Comparison of ENCODE assay signal across 10 mouse cellular contexts in the genomic region with DNA sequence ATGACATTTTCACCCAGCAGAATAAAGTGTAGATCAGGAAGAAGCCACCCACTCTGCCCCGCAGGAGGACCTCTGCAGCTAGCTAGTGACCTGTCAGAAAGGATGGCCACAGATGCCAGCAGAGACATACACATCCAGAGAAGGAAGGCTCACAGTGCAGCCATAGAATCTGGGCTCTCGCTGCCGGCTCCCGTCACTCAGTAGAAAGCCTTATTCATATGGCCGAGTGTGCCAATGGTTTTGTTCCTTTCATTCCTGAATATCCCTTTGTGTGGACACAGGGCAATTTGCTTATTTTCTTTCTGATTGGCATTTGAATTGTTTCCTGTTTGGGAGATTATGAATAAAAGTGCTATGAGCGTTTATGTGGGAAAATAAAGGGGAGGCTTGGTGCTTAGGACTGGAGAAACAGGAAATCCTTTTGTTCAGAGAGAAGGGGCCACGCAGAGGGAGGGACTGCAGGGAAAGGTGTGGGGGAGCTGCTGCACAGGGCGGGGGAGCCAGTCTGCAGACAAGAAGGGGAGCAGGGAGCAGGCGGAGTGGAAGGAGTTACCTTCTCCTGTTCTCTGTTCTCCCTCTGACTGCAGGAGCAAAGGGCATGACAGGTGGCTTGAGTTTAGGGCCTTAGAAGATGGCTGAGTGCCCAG. TPM values are rescaled to one million over a fixed set of nuclear protein-coding genes. Genes with fewer than 3 reads are reported as not detected.
DNase-seq lines count a peak whose midpoint lies in the region; ATAC-seq and TF ChIP-seq lines count a peak whose summit lies in the region.
"Had no signal": no experiment of that assay in that cellular context is flagged by ENCODE, and none has a peak within 500 bp of the region (broad histone marks: within the 10 kb centered on the region; RNA-seq: fewer than 3 reads in every experiment).

No protein-coding gene starts in this region.

- no peak overlapping the region; the same call in 1 of the 2 replicates for H3K9ac ChIP-seq in kidney, embryonic 16.5 days (replicated peaks; ENCODE audit: low read length)
- H3K9ac ChIP-seq in embryonic facial prominence, embryonic 11.5 days (replicated peaks; ENCODE audit: low read length), result no peak overlapping the region
- peak overlapping the region; percentile 29; the same call in 1 of the 2 replicates for H3K9ac ChIP-seq in forebrain, embryonic 11.5 days (ENCODE audit: low read length)
- H3K9ac ChIP-seq in midbrain, embryonic 13.5 days (replicated peaks), result no peak overlapping the region

- no peak overlapping the region for H3K4me2 ChIP-seq in kidney, embryonic 16.5 days (replicated peaks; ENCODE audit: low read depth, low read length)
- no peak overlapping the region for H3K4me2 ChIP-seq in embryonic facial prominence, embryonic 11.5 days (ENCODE audit: low read depth, low read length)
- H3K4me2 ChIP-seq in forebrain, embryonic 11.5 days (ENCODE audit: low read depth, low read length, severe bottlenecking), result no peak overlapping the region
- no peak overlapping the region for H3K4me2 ChIP-seq in midbrain, embryonic 13.5 days (replicated peaks)

- H3K9me3 ChIP-seq in kidney, embryonic 16.5 days (ENCODE audit: low read length), result no peaks in the 10 kb centered on the region
- no peaks in the 10 kb centered on the region for H3K9me3 ChIP-seq in embryonic facial prominence, embryonic 11.5 days (replicated peaks; ENCODE audit: control insufficient read depth, low read length)
- no peaks in the 10 kb centered on the region for H3K9me3 ChIP-seq in forebrain, embryonic 11.5 days (ENCODE audit: control insufficient read depth, low read length)
- H3K9me3 ChIP-seq in midbrain, embryonic 13.5 days, result no peaks in the 10 kb centered on the region

- peaks cover 23% of the 10 kb centered on the region for H3K36me3 ChIP-seq in kidney, embryonic 16.5 days (ENCODE audit: insufficient read depth, low read length)
- no peaks in the 10 kb centered on the region; the same call in 1 of the 2 replicates for H3K36me3 ChIP-seq in embryonic facial prominence, embryonic 11.5 days (replicated peaks; ENCODE audit: control insufficient read depth, insufficient read depth, low read depth, low read length)
- no peaks in the 10 kb centered on the region; the same call in 1 of the 2 replicates for H3K36me3 ChIP-seq in forebrain, embryonic 11.5 days (ENCODE audit: control insufficient read depth, insufficient read depth, low read length)
- peaks cover 61% of the 10 kb centered on the region for H3K36me3 ChIP-seq in midbrain, embryonic 13.5 days
- H3K36me3 ChIP-seq in thymus, adult 2 months (ENCODE audit: control insufficient read depth, insufficient read depth, low read length), result peaks cover 15% of the 10 kb centered on the region

- no peak for TF ChIP-seq CTCF in thymus, adult 2 months (IDR thresholded peaks at IDR 0.05; ENCODE audit: borderline replicate concordance, control insufficient read depth, extremely low read depth, insufficient read depth, low read length, poor library complexity)

- no peak overlapping the region for H3K4me3 ChIP-seq in kidney, embryonic 16.5 days (ENCODE audit: low read length)
- no peak overlapping the region for H3K4me3 ChIP-seq in embryonic facial prominence, embryonic 11.5 days (ENCODE audit: low read depth, low read length)
- no peak overlapping the region for H3K4me3 ChIP-seq in forebrain, embryonic 11.5 days (ENCODE audit: low read depth, low read length)
- no peak overlapping the region for H3K4me3 ChIP-seq in midbrain, embryonic 13.5 days (replicated peaks)
- H3K4me3 ChIP-seq in thymus, adult 2 months (ENCODE audit: control insufficient read depth, insufficient read depth, low read length), result no peak overlapping the region

- H3K27ac ChIP-seq in kidney, embryonic 16.5 days (ENCODE audit: low read length), result peak overlapping the region; percentile 69
- no peak overlapping the region for H3K27ac ChIP-seq in embryonic facial prominence, embryonic 11.5 days (replicated peaks; ENCODE audit: low read depth, low read length)
- peak overlapping the region; percentile 31 for H3K27ac ChIP-seq in forebrain, embryonic 11.5 days (ENCODE audit: low read depth, low read length)
- peak overlapping the region; percentile 74 for H3K27ac ChIP-seq in midbrain, embryonic 13.5 days
- H3K27ac ChIP-seq in thymus, adult 2 months (ENCODE audit: control insufficient read depth, insufficient read depth, low read length), result no peak overlapping the region

- 41% methylated on average over 9 of the region's 9 CpGs for WGBS in kidney, embryonic 16.5 days
- WGBS in embryonic facial prominence, embryonic 11.5 days, result 37% methylated on average over 9 of the region's 9 CpGs
- WGBS in forebrain, embryonic 11.5 days, result 26% methylated on average over 9 of the region's 9 CpGs
- WGBS in midbrain, embryonic 13.5 days, result 34% methylated on average over 9 of the region's 9 CpGs
- 81% methylated on average over 9 of the region's 9 CpGs for WGBS in thymus, adult 2 months

- ATAC-seq in kidney, embryonic 16.5 days (ENCODE audit: low FRiP score, low TSS enrichment), result no peak
- ATAC-seq in embryonic facial prominence, embryonic 11.5 days (replicated peaks; ENCODE audit: insufficient number of reproducible peaks, low FRiP score, low TSS enrichment, low read depth), result no peak
- ATAC-seq in forebrain, embryonic 11.5 days (replicated peaks; ENCODE audit: low FRiP score), result 0 out of 2 replicates have a peak, but pooled peaks have one; percentile 18
- ATAC-seq in midbrain, embryonic 13.5 days, result peak; percentile 51; the same call in 1 of the 2 replicates
- ATAC-seq: activated CD4-positive, CD25-positive, alpha-beta regulatory T cell, adult 4 months had no signal

- no peak for TF ChIP-seq POLR2A in thymus, adult 2 months (IDR thresholded peaks at IDR 0.05; ENCODE audit: control insufficient read depth, extremely low read depth, insufficient read depth, low read length, poor library complexity)

- no peak for DNase-seq in kidney, adult 8-10 months
- peak; percentile 13 for DNase-seq in embryonic facial prominence, embryonic 11.5 days (ENCODE audit: low spot score)
- DNase-seq in forebrain, embryonic 11.5 days (ENCODE audit: low spot score), result no peak
- no peak for DNase-seq in right cerebral cortex, postnatal 4 days
- DNase-seq in thymus, adult 2 months, result no peak
- no peak for DNase-seq in urinary bladder, postnatal 25 days (ENCODE audit: low spot score)
- DNase-seq: cerebellum, adult 11-12 months had no signal

- no peaks in the 10 kb centered on the region for H3K27me3 ChIP-seq in kidney, embryonic 16.5 days (ENCODE audit: insufficient read depth, low read length)
- no peaks in the 10 kb centered on the region for H3K27me3 ChIP-seq in embryonic facial prominence, embryonic 11.5 days (ENCODE audit: control insufficient read depth, insufficient read depth, low read length)
- no peaks in the 10 kb centered on the region for H3K27me3 ChIP-seq in forebrain, embryonic 11.5 days (ENCODE audit: control insufficient read depth, insufficient read depth, low read length)
- no peaks in the 10 kb centered on the region for H3K27me3 ChIP-seq in midbrain, embryonic 13.5 days
- H3K27me3 ChIP-seq in thymus, adult 2 months (ENCODE audit: control insufficient read depth, insufficient read depth, low read length), result no peaks in the 10 kb centered on the region

- no peaks in the 10 kb centered on the region for H3K4me1 ChIP-seq in kidney, embryonic 16.5 days (ENCODE audit: insufficient read depth, low read length)
- no peaks in the 10 kb centered on the region for H3K4me1 ChIP-seq in embryonic facial prominence, embryonic 11.5 days (ENCODE audit: control insufficient read depth, insufficient read depth, low read length)
- H3K4me1 ChIP-seq in forebrain, embryonic 11.5 days (replicated peaks; ENCODE audit: control insufficient read depth, insufficient read depth, low read length), result peaks cover 4% of the 10 kb centered on the region; the same call in 1 of the 2 replicates
- peaks cover 8% of the 10 kb centered on the region for H3K4me1 ChIP-seq in midbrain, embryonic 13.5 days (replicated peaks)
- H3K4me1 ChIP-seq in thymus, adult 2 months (replicated peaks; ENCODE audit: control insufficient read depth, insufficient read depth, low read length), result no peaks in the 10 kb centered on the region

RNA-seq across cellular contexts. Expression of gene Osbpl7, which starts 13.0 kb away (rescaled TPM):
- 10.2 and 10.4 TPM in 2 replicates for polyA plus RNA-seq in kidney, embryonic 16.5 days (2015; fragmentation: Nextera tagmentation; extraction: Ambion mirVana)
- polyA plus RNA-seq in embryonic facial prominence, embryonic 11.5 days (2014; fragmentation: Nextera tagmentation; extraction: Ambion mirVana), result 4.3 and 5.8 TPM in 2 replicates
- polyA plus RNA-seq in forebrain, embryonic 11.5 days (2014; fragmentation: Nextera tagmentation; extraction: Ambion mirVana), result 6.7 and 7.7 TPM in 2 replicates
- polyA plus RNA-seq in midbrain, embryonic 13.5 days (2015; fragmentation: Nextera tagmentation; extraction: Ambion mirVana), result 11.3 and 11.8 TPM in 2 replicates
- 36.7 and 37.7 TPM in 2 replicates for polyA plus RNA-seq in thymus, adult 2 months (2012; rRNA removed)

RNA-seq across cellular contexts. Expression of gene Mrpl10, which starts 22.0 kb away (rescaled TPM):
- polyA plus RNA-seq in kidney, embryonic 16.5 days (2015; fragmentation: Nextera tagmentation; extraction: Ambion mirVana), result 92.9 and 98.8 TPM in 2 replicates
- 85.7 and 91.2 TPM in 2 replicates for polyA plus RNA-seq in embryonic facial prominence, embryonic 11.5 days (2014; fragmentation: Nextera tagmentation; extraction: Ambion mirVana)
- 76.4 and 76.6 TPM in 2 replicates for polyA plus RNA-seq in forebrain, embryonic 11.5 days (2014; fragmentation: Nextera tagmentation; extraction: Ambion mirVana)
- 58.2 and 62.0 TPM in 2 replicates for polyA plus RNA-seq in midbrain, embryonic 13.5 days (2015; fragmentation: Nextera tagmentation; extraction: Ambion mirVana)
- polyA plus RNA-seq in thymus, adult 2 months (2012; rRNA removed), result 90.1 and 95.4 TPM in 2 replicates

RNA-seq across cellular contexts. Expression of gene Lrrc46, which starts 22.2 kb away (rescaled TPM):
- 1.3 and 1.5 TPM in 2 replicates for polyA plus RNA-seq in kidney, embryonic 16.5 days (2015; fragmentation: Nextera tagmentation; extraction: Ambion mirVana)
- polyA plus RNA-seq in embryonic facial prominence, embryonic 11.5 days (2014; fragmentation: Nextera tagmentation; extraction: Ambion mirVana), result 1.1 and 1.3 TPM in 2 replicates
- 3.8 and 4.2 TPM in 2 replicates for polyA plus RNA-seq in forebrain, embryonic 11.5 days (2014; fragmentation: Nextera tagmentation; extraction: Ambion mirVana)
- polyA plus RNA-seq in midbrain, embryonic 13.5 days (2015; fragmentation: Nextera tagmentation; extraction: Ambion mirVana), result 2.5 and 3.2 TPM in 2 replicates
- 0.46 and 0.58 TPM in 2 replicates for polyA plus RNA-seq in thymus, adult 2 months (2012; rRNA removed)
- polyA plus RNA-seq: activated CD4-positive, CD25-positive, alpha-beta regulatory T cell, adult 4 months had no signal

RNA-seq across cellular contexts. Expression of gene Scrn2, which starts 33.7 kb away (rescaled TPM):
- polyA plus RNA-seq in kidney, embryonic 16.5 days (2015; fragmentation: Nextera tagmentation; extraction: Ambion mirVana), result 45.7 and 50.9 TPM in 2 replicates
- polyA plus RNA-seq in embryonic facial prominence, embryonic 11.5 days (2014; fragmentation: Nextera tagmentation; extraction: Ambion mirVana), result 20.4 and 26.0 TPM in 2 replicates
- polyA plus RNA-seq in forebrain, embryonic 11.5 days (2014; fragmentation: Nextera tagmentation; extraction: Ambion mirVana), result 31.2 and 31.6 TPM in 2 replicates
- 18.4 and 18.6 TPM in 2 replicates for polyA plus RNA-seq in midbrain, embryonic 13.5 days (2015; fragmentation: Nextera tagmentation; extraction: Ambion mirVana)
- 18.6 and 20.5 TPM in 2 replicates for polyA plus RNA-seq in thymus, adult 2 months (2012; rRNA removed)

RNA-seq across cellular contexts. Expression of gene Sp6, which starts 50.2 kb away (rescaled TPM):
- 1.6 and 2.0 TPM in 2 replicates for polyA plus RNA-seq in kidney, embryonic 16.5 days (2015; fragmentation: Nextera tagmentation; extraction: Ambion mirVana)
- 0.29 and 0.45 TPM in 2 replicates for polyA plus RNA-seq in embryonic facial prominence, embryonic 11.5 days (2014; fragmentation: Nextera tagmentation; extraction: Ambion mirVana)
- 0.17 TPM in 1 of 2 replicates, not detected in the other for polyA plus RNA-seq in forebrain, embryonic 11.5 days (2014; fragmentation: Nextera tagmentation; extraction: Ambion mirVana)
- 0.07 and 0.13 TPM in 2 replicates for polyA plus RNA-seq in midbrain, embryonic 13.5 days (2015; fragmentation: Nextera tagmentation; extraction: Ambion mirVana)
- polyA plus RNA-seq in thymus, adult 2 months (2012; rRNA removed), result 5.6 TPM in 2 replicates
- polyA plus RNA-seq: activated CD4-positive, CD25-positive, alpha-beta regulatory T cell, adult 4 months had no signal

Comparison
In these comparisons a context has a peak if more than half of its experiments do, and no peak if none do; other contexts are left out.
1. ATAC-seq: peak in forebrain, embryonic 11.5 days (single experiment) and midbrain, embryonic 13.5 days (single experiment); none in kidney, embryonic 16.5 days (single experiment) and embryonic facial prominence, embryonic 11.5 days (single experiment).
2. H3K27ac ChIP-seq: peak in kidney, embryonic 16.5 days (single experiment), forebrain, embryonic 11.5 days (single experiment) and midbrain, embryonic 13.5 days (single experiment); none in embryonic facial prominence, embryonic 11.5 days (single experiment) and thymus, adult 2 months (single experiment).